Mouse (Mus musculus) activated CD4-positive, CD25-positive, alpha-beta regulatory T cell, adult 4 months (primary cell): Measurements from ENCODE around the gene Olfr177. TPM values are rescaled to one million over a fixed set of nuclear protein-coding genes. Genes with fewer than 3 reads are reported as not detected.

Experiments
- ATAC-seq: one replicate; pipeline ENCODE4 v1.8.0; 2017
- polyA plus RNA-seq, 2 experiments: library from polyadenylated mRNA; unstranded; fragments of 100-300 nt; shearing (Covaris generic); gene quantifications; one replicate each; pipeline ENCODE4 v1.2.1; 2017

The Olfr177 gene
- polyA plus RNA-seq, result not detected

DNA sequence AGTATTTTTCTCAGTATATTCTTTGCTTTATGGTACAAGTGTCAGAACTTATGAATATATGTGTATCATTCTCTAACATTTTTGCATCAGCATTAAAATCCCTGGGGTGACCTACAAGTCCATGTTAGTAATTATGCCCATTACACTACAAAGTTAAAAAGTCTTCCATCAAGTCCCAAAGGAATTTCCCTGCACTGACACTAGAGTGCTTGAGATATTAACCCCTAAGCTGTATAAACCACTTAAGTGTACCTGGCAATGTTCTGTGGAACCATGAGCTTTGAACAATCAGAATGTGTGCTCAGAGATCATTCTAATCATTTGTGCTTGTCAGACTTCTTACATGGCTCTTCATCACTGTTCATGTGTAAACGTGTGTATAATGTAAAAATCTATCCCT is at the start of gene Olfr177:
TSS of gene Olfr177 (minus strand) at position 101 of the 400 bp plus-strand sequence.
- no peak for ATAC-seq

GRCm38 (mm10) chr16:58891963-58892362 is 17.4 kb upstream of the Olfr177 start, which contains the start of gene Olfr178:
Gene Olfr178, minus strand, starts transcription at chr16:58892063.
- ATAC-seq, result no peak

DNA sequence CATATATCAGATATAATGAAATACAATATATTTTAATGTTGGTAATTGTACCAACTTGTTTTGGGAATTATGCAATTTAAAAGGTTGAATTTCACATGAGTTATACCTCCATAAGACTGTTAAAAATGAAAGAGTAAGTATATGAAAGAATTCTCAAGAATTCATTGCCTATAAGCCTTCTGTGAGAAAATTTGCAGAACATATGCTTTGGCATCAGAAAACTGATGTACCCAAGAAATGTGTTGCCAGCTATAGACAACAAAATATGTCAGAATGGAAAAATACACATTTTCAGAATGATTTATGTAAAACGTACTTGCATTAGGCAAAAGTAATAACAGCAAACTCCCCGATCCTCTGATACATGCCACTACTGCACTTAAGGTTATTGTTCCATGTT is 9.8 kb upstream of the Olfr177 start:
- ATAC-seq, result no peak

- no peak for ATAC-seq
Observed at GRCm38 (mm10) chr16:58861479-58861878, 13.1 kb downstream of the Olfr177 start.

- ATAC-seq, result no peak
Observed at GRCm38 (mm10) chr16:58860032-58860737, 14.4 kb downstream of the Olfr177 start.

GRCm38 (mm10) chr16:58826732-58827319 is 47.7 kb downstream of the Olfr177 start, which contains the start of gene Olfr175-ps1:
Gene Olfr175-ps1, minus strand, starts transcription at chr16:58826782.
- ATAC-seq, result no peak

Other genes starting within 250 kb of the Olfr177 start
- gene E330017A01Rik, start 236.0 kb downstream of the Olfr177 start, polyA plus RNA-seq, result not detected
- gene Cpox, start 204.5 kb downstream of the Olfr177 start, polyA plus RNA-seq, result 10 to 100 TPM; 34.0 to 37.2 TPM
- 10 to 100 TPM; 22.6 to 23.4 TPM for gene Gpr15, start 155.7 kb downstream of the Olfr177 start, polyA plus RNA-seq
- 100 to 1,000 TPM; 229 to 255 TPM for gene Cldnd1, start 146.9 kb downstream of the Olfr177 start, polyA plus RNA-seq
- under 1 TPM in 1 of 2 experiments, not detected in 1; 0.19 TPM for gene Olfr172, start 111.6 kb downstream of the Olfr177 start, polyA plus RNA-seq
- gene Olfr173, start 74.5 kb downstream of the Olfr177 start, polyA plus RNA-seq, result 1 to 10 TPM in 1 of 2 experiments, under 1 TPM in 1; 0.75 to 1.2 TPM
- not detected for gene Olfr175-ps1, start 48.0 kb downstream of the Olfr177 start, polyA plus RNA-seq
- not detected for gene Olfr178, start 17.3 kb upstream of the Olfr177 start, polyA plus RNA-seq
- gene Olfr181, start 54.0 kb upstream of the Olfr177 start, polyA plus RNA-seq, result not detected
- gene Olfr180, start 54.6 kb upstream of the Olfr177 start, polyA plus RNA-seq, result not detected
- under 1 TPM in 1 of 2 experiments, not detected in 1; 0.17 TPM for gene Olfr183, start 120.6 kb upstream of the Olfr177 start, polyA plus RNA-seq
- under 1 TPM in 1 of 2 experiments, not detected in 1; 0.40 TPM for gene Olfr186, start 155.5 kb upstream of the Olfr177 start, polyA plus RNA-seq
- gene Olfr187, start 165.0 kb upstream of the Olfr177 start, polyA plus RNA-seq, result not detected
- gene Olfr190, start 203.2 kb upstream of the Olfr177 start, polyA plus RNA-seq, result not detected
- gene Olfr191, start 215.1 kb upstream of the Olfr177 start, polyA plus RNA-seq, result not detected
- gene Olfr193, start 237.1 kb upstream of the Olfr177 start, polyA plus RNA-seq, result not detected
- gene Olfr194, start 246.3 kb upstream of the Olfr177 start, polyA plus RNA-seq, result not detected